Mouse (Mus musculus) bone marrow macrophage, adult 2 months (primary cell): ENCODE results near the gene Hnrnpa2b1. TPM values are rescaled to one million over a fixed set of nuclear protein-coding genes. Genes with fewer than 3 reads are reported as not detected.
A peak's percentile ranks its signal among the peaks of the same experiment; 100 is the strongest.

ENCODE experiments used
- H3K27ac ChIP-seq: 2 replicates; pipeline ENCODE4 v1.5.1; 2012; ENCODE audit warnings: low read depth, low read length; ENCODE audit not compliant: insufficient read depth
- H3K4me1 ChIP-seq: 2 replicates; pipeline ENCODE4 v1.6.1; 2012; ENCODE audit warnings: low read length; ENCODE audit not compliant: control insufficient read depth, insufficient read depth
- H3K4me3 ChIP-seq: 2 replicates; pipeline ENCODE4 v1.5.1; 2012; ENCODE audit warnings: mild to moderate bottlenecking, low read length, moderate library complexity; ENCODE audit not compliant: insufficient read depth
- CTCF ChIP-seq: IDR thresholded peaks from 2 replicates; pipeline ENCODE4 v1.5.1; 2012; ENCODE audit warnings: low read depth, mild to moderate bottlenecking, low read length, moderate library complexity
- POLR2A ChIP-seq: IDR thresholded peaks from 2 replicates; pipeline ENCODE4 v1.6.1; 2012; ENCODE audit warnings: mild to moderate bottlenecking, low read depth, low read length, borderline replicate concordance
- polyA plus RNA-seq: library from polyadenylated mRNA; stranded (reverse); fragments of >200 nt; gene quantifications from 2 replicates; pipeline ENCODE4 v1.2.4, GENCODE M21; 2012; ENCODE audit not compliant: missing spikeins, insufficient read depth, insufficient read length

The Hnrnpa2b1 gene
- polyA plus RNA-seq, 1 experiment: 726 TPM

GRCm38 (mm10) chr6:51470311-51471178, 851 bp upstream of the Hnrnpa2b1 start, which contains the start of gene Cbx3:
TSS of gene Cbx3 (plus strand) at chr6:51470360.
- TF ChIP-seq POLR2A: no peak
- TF ChIP-seq CTCF: no peak
- peak within 1 kb of the TSS; percentile 90 for H3K4me3 ChIP-seq
- peaks cover 14% of the 10 kb centered on the region for H3K4me1 ChIP-seq
- peak within 1 kb of the TSS; percentile 95 for H3K27ac ChIP-seq

GRCm38 (mm10) chr6:51468891-51469561, 668 bp downstream of the Hnrnpa2b1 start:
- peaks cover 14% of the 10 kb centered on the region for H3K4me1 ChIP-seq
- no peak for TF ChIP-seq POLR2A
- no peak for TF ChIP-seq CTCF

GRCm38 (mm10) chr6:51467649-51468048, 2.0 kb downstream of the Hnrnpa2b1 start:
- Histone ChIP-seq H3K4me3 (peak overlapping the region; percentile 43), H3K4me1 (peaks cover 13% of the 10 kb centered on the region), H3K27ac (no peak overlapping the region)
- TF ChIP-seq POLR2A (no peak), CTCF (no peak)

More at GRCm38 (mm10) chr6:51468891-51469561, 668 bp downstream of the Hnrnpa2b1 start:
- Histone ChIP-seq H3K4me3 (peak overlapping the region; percentile 90), H3K27ac (peak overlapping the region; percentile 92)

GRCm38 (mm10) chr6:51460363-51460762, 9.3 kb downstream of the Hnrnpa2b1 start:
- H3K4me1 ChIP-seq: peaks cover 2% of the 10 kb centered on the region
- H3K4me3 ChIP-seq: no peak overlapping the region
- TF ChIP-seq POLR2A (no peak), CTCF (no peak)

GRCm38 (mm10) chr6:51460021-51460360, 9.7 kb downstream of the Hnrnpa2b1 start:
- H3K27ac ChIP-seq: no peak overlapping the region
- peaks cover 2% of the 10 kb centered on the region for H3K4me1 ChIP-seq
- H3K4me3 ChIP-seq: no peak overlapping the region
- TF ChIP-seq CTCF: no peak
- no peak for TF ChIP-seq POLR2A

More at GRCm38 (mm10) chr6:51460363-51460762, 9.3 kb downstream of the Hnrnpa2b1 start:
- no peak overlapping the region for H3K27ac ChIP-seq

- Histone ChIP-seq H3K4me1 (peaks cover 2% of the 10 kb centered on the region), H3K4me3 (no peak overlapping the region), H3K27ac (no peak overlapping the region)
- TF ChIP-seq POLR2A (no peak), CTCF (no peak)
Measured at GRCm38 (mm10) chr6:51459313-51460020, 10.2 kb downstream of the Hnrnpa2b1 start.

- H3K4me1 ChIP-seq: peaks cover 1% of the 10 kb centered on the region
- H3K27ac ChIP-seq: no peak overlapping the region
- H3K4me3 ChIP-seq: no peak overlapping the region
- no peak for TF ChIP-seq POLR2A
- no peak for TF ChIP-seq CTCF
Measured at GRCm38 (mm10) chr6:51458925-51459312, 10.8 kb downstream of the Hnrnpa2b1 start.

GRCm38 (mm10) chr6:51457770-51458387, 11.8 kb downstream of the Hnrnpa2b1 start:
- TF ChIP-seq POLR2A (no peak), CTCF (no peak)
- H3K4me1 ChIP-seq: no peaks in the 10 kb centered on the region
- no peak overlapping the region for H3K27ac ChIP-seq
- H3K4me3 ChIP-seq: no peak overlapping the region

GRCm38 (mm10) chr6:51457283-51457682, 12.4 kb downstream of the Hnrnpa2b1 start:
- Histone ChIP-seq H3K4me3 (no peak overlapping the region), H3K27ac (no peak overlapping the region), H3K4me1 (no peaks in the 10 kb centered on the region)
- TF ChIP-seq CTCF: no peak
- no peak for TF ChIP-seq POLR2A
